Mouse (Mus musculus): ENCODE data around the gene Mbd4. TPM values are rescaled to one million over a fixed set of nuclear protein-coding genes. Genes with fewer than 3 reads are reported as not detected.

The Mbd4 gene
- polyA plus RNA-seq, 1 experiment from 2014 or later: 9.3 TPM

Other genes with a start within 250 kb of the Mbd4 start
- 36.8 and 39.3 TPM in 2 replicates for gene Raf1, start 176.7 kb downstream of the Mbd4 start, polyA plus RNA-seq (2015; fragmentation: Nextera tagmentation; extraction: Ambion mirVana)
- 28.8 and 29.0 TPM in 2 replicates for gene Tmem40, start 91.0 kb downstream of the Mbd4 start, polyA plus RNA-seq (2015; fragmentation: Nextera tagmentation; extraction: Ambion mirVana)
- gene Cand2, start 78.8 kb downstream of the Mbd4 start, polyA plus RNA-seq (2015; fragmentation: Nextera tagmentation; extraction: Ambion mirVana): 2.5 and 2.8 TPM in 2 replicates
- 967 and 1,136 TPM in 2 replicates for gene Rpl32, start 44.6 kb downstream of the Mbd4 start, polyA plus RNA-seq (2015; fragmentation: Nextera tagmentation; extraction: Ambion mirVana)
- gene Efcab12, start 15.0 kb downstream of the Mbd4 start, polyA plus RNA-seq (2015; fragmentation: Nextera tagmentation; extraction: Ambion mirVana): 0.08 TPM in 1 of 2 replicates, not detected in the other
- gene Ift122, start 99 bp upstream of the Mbd4 start, polyA plus RNA-seq (2015; fragmentation: Nextera tagmentation; extraction: Ambion mirVana): 2.1 and 2.7 TPM in 2 replicates
- gene Rho, start 78.4 kb upstream of the Mbd4 start, polyA plus RNA-seq (2015; fragmentation: Nextera tagmentation; extraction: Ambion mirVana): not detected in 2 replicates
- not detected in 2 replicates for gene H1foo, start 91.6 kb upstream of the Mbd4 start, polyA plus RNA-seq (2015; fragmentation: Nextera tagmentation; extraction: Ambion mirVana)
- 7.3 and 9.7 TPM in 2 replicates for gene Plxnd1, start 141.6 kb upstream of the Mbd4 start, polyA plus RNA-seq (2015; fragmentation: Nextera tagmentation; extraction: Ambion mirVana)